Mouse (Mus musculus) heart, adult 2 months (tissue): Measurements from ENCODE around the gene Nmur2. TPM values are rescaled to one million over a fixed set of nuclear protein-coding genes. Genes with fewer than 3 reads are reported as not detected.

Experiments used
- DNase-seq, 2 experiments: peaks; one replicate each; pipeline ENCODE4 v3.0.0; 2021
- H3K27ac ChIP-seq: fragments of 200-600 bp; 2 replicates; pipeline ENCODE4 v1.8.1; 2022
- H3K27me3 ChIP-seq: fragments of 200-500 bp; 2 replicates; pipeline ENCODE4 v1.6.1; 2012; ENCODE audit warnings: mild to moderate bottlenecking, low read length, inconsistent platforms, mixed read lengths; ENCODE audit not compliant: control insufficient read depth, insufficient read depth
- H3K36me3 ChIP-seq: fragments of 200-500 bp; 2 replicates; pipeline ENCODE4 v1.6.1; 2012; ENCODE audit warnings: low read length, inconsistent platforms; ENCODE audit not compliant: control insufficient read depth, insufficient read depth
- H3K4me1 ChIP-seq: fragments of 200-500 bp; 2 replicates; pipeline ENCODE4 v1.6.1; 2011; ENCODE audit warnings: low read length; ENCODE audit not compliant: control insufficient read depth, insufficient read depth
- H3K4me3 ChIP-seq: fragments of 200-600 bp; 2 replicates; pipeline ENCODE4 v1.8.1; 2022
- H3K79me2 ChIP-seq: fragments of 200-500 bp; replicated peaks from 2 replicates; pipeline ENCODE4 v1.6.1; 2012; ENCODE audit warnings: mild to moderate bottlenecking, inconsistent platforms, low read length, moderate library complexity, mixed read lengths; ENCODE audit not compliant: control insufficient read depth, insufficient read depth
- H3K9ac ChIP-seq: fragments of 200-500 bp; 2 replicates; pipeline ENCODE4 v1.6.1; 2012; ENCODE audit warnings: low read depth, mild to moderate bottlenecking, control low read depth, inconsistent platforms, low read length, mixed read lengths
- CTCF ChIP-seq: fragments of 200-600 bp; IDR thresholded peaks from 2 replicates; pipeline ENCODE4 v1.8.1; 2022; ENCODE audit warnings: antibody characterized with exemption, mild to moderate bottlenecking, moderate library complexity
- EP300 ChIP-seq: fragments of 200-500 bp; IDR thresholded peaks from 2 replicates; pipeline ENCODE4 v1.6.1; 2011; ENCODE audit warnings: low read depth, low read length, control low read depth; ENCODE audit not compliant: insufficient read depth
- POLR2A ChIP-seq: fragments of 200-500 bp; IDR thresholded peaks from 2 replicates; pipeline ENCODE4 v1.6.1; 2011; ENCODE audit warnings: mild to moderate bottlenecking, low read depth, low read length, control low read depth; ENCODE audit not compliant: insufficient read depth
- WGBS: fragments of 180-500 bp; shearing (Covaris S2); methylation state at CpG from one replicate; pipeline ENCODE4 v1.1.7; 2018; 5-methylcytosine and 5-hydroxymethylcytosine counted together
- intact Hi-C: fragments of 180-260 bp; cut with DNase I; formaldehyde crosslinking; loops from one replicate; pipeline ENCODE4 v1.15.1; 2025
- polyA plus RNA-seq: library from polyadenylated mRNA; depleted of rRNA; stranded (reverse); fragments of >200 nt; gene quantifications from 2 replicates; pipeline ENCODE4 v1.2.3, GENCODE M21; 2012
- total RNA-seq, 2 experiments: library from RNA; stranded (reverse); gene quantifications; 2 replicates each; pipeline ENCODE4 v1.2.3; 2021

The Nmur2 gene
- total and polyA plus RNA-seq, 3 experiments: not detected

- Histone ChIP-seq H3K27me3 (no peaks in the 10 kb centered on the region), H3K4me3 (no peak overlapping the region), H3K4me1 (no peaks in the 10 kb centered on the region), H3K9ac (no peak overlapping the region), H3K27ac (no peak overlapping the region), H3K79me2 (no peaks in the 10 kb centered on the region), H3K36me3 (no peaks in the 10 kb centered on the region)
- TF ChIP-seq CTCF: no peak
- intact Hi-C loops: no loop called here
- 79% methylated on average over 3 of the region's 3 CpGs for WGBS
- DNase-seq: no peak
Measured at GRCm38 (mm10) chr11:56059236-56059635, 18.4 kb upstream of the Nmur2 start.

GRCm38 (mm10) chr11:56054439-56054838 is 13.6 kb upstream of the Nmur2 start:
- Histone ChIP-seq H3K9ac (no peak overlapping the region), H3K27ac (no peak overlapping the region), H3K36me3 (no peaks in the 10 kb centered on the region), H3K27me3 (no peaks in the 10 kb centered on the region), H3K79me2 (no peaks in the 10 kb centered on the region), H3K4me3 (no peak overlapping the region), H3K4me1 (no peaks in the 10 kb centered on the region)
- no peak for DNase-seq
- TF ChIP-seq POLR2A: no peak
- no peak for TF ChIP-seq EP300
- no peak for TF ChIP-seq CTCF
- intact Hi-C loops: no loop called here
- 56% methylated on average over 7 of the region's 7 CpGs for WGBS

- Histone ChIP-seq H3K4me3 (no peak overlapping the region), H3K4me1 (no peaks in the 10 kb centered on the region), H3K9ac (no peak overlapping the region), H3K36me3 (no peaks in the 10 kb centered on the region), H3K27me3 (no peaks in the 10 kb centered on the region), H3K79me2 (no peaks in the 10 kb centered on the region), H3K27ac (no peak overlapping the region)
- intact Hi-C loops: no loop called here
- 61% methylated on average over 10 of the region's 10 CpGs for WGBS
- no peak for TF ChIP-seq CTCF
- no peak for TF ChIP-seq POLR2A
- no peak for TF ChIP-seq EP300
- no peak for DNase-seq
Measured at GRCm38 (mm10) chr11:56026854-56027253, 14.0 kb downstream of the Nmur2 start.

DNA sequence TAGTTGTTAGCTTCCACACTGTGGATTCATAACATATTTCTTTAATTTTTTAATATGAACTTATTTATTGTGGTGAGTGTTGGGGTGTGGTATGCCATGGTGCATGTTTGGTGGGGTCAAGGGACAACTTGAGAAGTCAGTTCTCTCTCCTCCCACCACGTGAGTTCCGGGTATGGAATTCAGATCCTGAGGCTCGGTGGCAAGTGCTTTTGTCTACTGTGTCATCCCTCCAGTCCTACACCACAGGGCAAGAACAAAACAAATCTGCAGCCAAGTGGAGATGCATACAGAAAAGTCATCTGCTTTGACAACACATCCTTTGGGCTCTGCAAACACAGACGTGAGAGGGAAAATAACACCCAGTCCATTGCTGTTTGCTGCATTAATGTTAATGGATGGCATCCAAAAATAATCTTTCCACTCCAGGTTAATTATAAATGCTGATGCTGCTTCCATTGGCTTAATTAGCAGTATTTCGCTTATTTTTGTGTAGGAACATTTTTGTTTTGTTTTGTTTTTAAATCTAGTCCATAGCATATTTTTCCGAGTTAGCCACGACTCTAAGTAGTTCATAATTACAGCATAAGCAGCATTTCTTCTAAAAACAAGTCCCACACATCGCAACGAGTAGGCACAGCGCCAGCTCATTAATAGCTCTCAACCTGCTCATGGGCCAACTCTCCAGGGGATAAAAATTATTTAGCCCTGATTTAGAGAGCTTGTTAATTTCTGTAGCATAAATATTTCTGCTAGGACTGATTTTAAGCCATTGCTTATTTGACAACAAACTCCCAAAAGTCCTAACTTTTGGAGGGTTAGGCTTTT is 14.9 kb downstream of the Nmur2 start:
- no peaks in the 10 kb centered on the region for H3K79me2 ChIP-seq
- H3K9ac ChIP-seq: no peak overlapping the region
- no peak overlapping the region; the same call in 1 of the 2 replicates for H3K27ac ChIP-seq
- H3K36me3 ChIP-seq: no peaks in the 10 kb centered on the region
- H3K27me3 ChIP-seq: no peaks in the 10 kb centered on the region
- peak; percentile 17 to 23 for DNase-seq
- WGBS: 67% methylated on average over 10 of the region's 10 CpGs
- no peak for TF ChIP-seq POLR2A
- no peak for TF ChIP-seq EP300
- no peak for TF ChIP-seq CTCF
- intact Hi-C loops: no loop called here
- no peak overlapping the region for H3K4me3 ChIP-seq
- H3K4me1 ChIP-seq: no peaks in the 10 kb centered on the region

GRCm38 (mm10) chr11:56013510-56014057 is 27.2 kb downstream of the Nmur2 start:
- Histone ChIP-seq H3K79me2 (no peaks in the 10 kb centered on the region), H3K27ac (no peak overlapping the region), H3K27me3 (no peaks in the 10 kb centered on the region), H3K9ac (no peak overlapping the region), H3K4me1 (no peaks in the 10 kb centered on the region), H3K4me3 (no peak overlapping the region), H3K36me3 (no peaks in the 10 kb centered on the region)
- intact Hi-C loops: loop anchor here (5.0 kb wide), 1 partner anchor 94 kb away; no protein-coding TSS in a partner anchor
- DNase-seq: no peak
- TF ChIP-seq CTCF: no peak
- no peak for TF ChIP-seq EP300
- no peak for TF ChIP-seq POLR2A
- 39% methylated on average over 9 of the region's 9 CpGs for WGBS

- 54% methylated on average over 2 of the region's 2 CpGs for WGBS
- H3K27ac ChIP-seq: no peak overlapping the region
- H3K27me3 ChIP-seq: no peaks in the 10 kb centered on the region
- no peaks in the 10 kb centered on the region for H3K36me3 ChIP-seq
- H3K9ac ChIP-seq: no peak overlapping the region
- H3K79me2 ChIP-seq: no peaks in the 10 kb centered on the region
- no peak for TF ChIP-seq POLR2A
- TF ChIP-seq EP300: no peak
- no peak for TF ChIP-seq CTCF
- intact Hi-C loops: loop anchor here (5.0 kb wide), 1 partner anchor 95 kb away; no protein-coding TSS in a partner anchor
- H3K4me1 ChIP-seq: no peaks in the 10 kb centered on the region
- no peak for DNase-seq
- no peak overlapping the region for H3K4me3 ChIP-seq
Measured at GRCm38 (mm10) chr11:56012396-56012795, 28.4 kb downstream of the Nmur2 start.
